Mouse (Mus musculus): Measurements from ENCODE around the gene Elf2. TPM values are rescaled to one million over a fixed set of nuclear protein-coding genes. Genes with fewer than 3 reads are reported as not detected.

The Elf2 gene
- total and polyA plus RNA-seq, 3 experiments = 31.2 to 41.2 (median 32.2) TPM

- Histone ChIP-seq H3K36me3 (replicated peaks in 1 of 2; ENCODE audit: control insufficient read depth in 1 of 2, insufficient read depth in 1 of 2, low read length in 1 of 2) (peaks cover 2 to 36% of the 10 kb centered on the region in 2 experiments), H3K27ac (ENCODE audit: insufficient read depth, low read depth) (no peak overlapping the region), H3K4me3 (replicated peaks in 1 of 3; ENCODE audit: low read depth in 2 of 3, low read length in 2 of 3, poor library complexity in 1 of 3) (no peak overlapping the region), H3K27me3 (replicated peaks) (no peaks in the 10 kb centered on the region), H3K4me2 (ENCODE audit: insufficient read depth, low read depth, poor library complexity, severe bottlenecking) (no peak overlapping the region), H3K79me2 (replicated peaks; ENCODE audit: control insufficient read depth, extremely low read depth, insufficient read depth, poor library complexity, severe bottlenecking) (peaks cover 6% of the 10 kb centered on the region; the same call in 1 of the 2 replicates), H3K4me1 (ENCODE audit: control insufficient read depth in 1 of 2, insufficient read depth in 2 of 2) (peaks cover 0 to 6% of the 10 kb centered on the region in 2 experiments; a peak in 2 of 4 replicates), H3K9ac (ENCODE audit: insufficient read depth, low read depth) (no peak overlapping the region), H3K9me3 (replicated peaks; ENCODE audit: low read length) (no peaks in the 10 kb centered on the region)
- dilution Hi-C loops (cut with MboI; ENCODE audit: extremely low pct_ligation_motif_present, extremely low pct_unique_long_range_greater_than_20kb, low sequenced_read_pairs) = no loop called here
- in situ Hi-C loops (cut with MboI; ENCODE audit: low pct_ligation_motif_present, low pct_unique_long_range_greater_than_20kb, low sequenced_read_pairs) = loop anchor here (10.0 kb wide), 2 partner anchors 45 to 125 kb away; no protein-coding TSS in a partner anchor
- DNase-seq (ENCODE audit: extremely low read depth) = no peak
- TF ChIP-seq IRF4 (IDR thresholded peaks at IDR 0.05; ENCODE audit: low read depth, low read length) = no peak
- TF ChIP-seq SIN3A (IDR thresholded peaks at IDR 0.05; ENCODE audit: low read length) = no peak
- no peak for TF ChIP-seq MAZ (IDR thresholded peaks at IDR 0.05; ENCODE audit: low read depth, low read length)
- no peak for TF ChIP-seq ZNF384 (IDR thresholded peaks at IDR 0.05; ENCODE audit: low read depth, low read length)
- TF ChIP-seq PAX5 (IDR thresholded peaks at IDR 0.05; ENCODE audit: low read length) = no peak
- no peak for TF ChIP-seq POLR2A (IDR thresholded peaks at IDR 0.05; ENCODE audit: low read depth, low read length)
- TF ChIP-seq RCOR1 (conservative IDR thresholded peaks at IDR 0.05; ENCODE audit: low read depth, low read length) = no peak
- TF ChIP-seq USF1 (IDR thresholded peaks at IDR 0.05; ENCODE audit: low read depth, low read length) = no peak
- no peak for TF ChIP-seq EP300 (IDR thresholded peaks at IDR 0.05; ENCODE audit: low read length)
- TF ChIP-seq MAFK (IDR thresholded peaks at IDR 0.05; ENCODE audit: insufficient replicate concordance, low read length) = no peak
- TF ChIP-seq RAD21 (IDR thresholded peaks at IDR 0.05; ENCODE audit: low read depth, low read length) = no peak
Measured at GRCm38 (mm10) chr3:51239541-51239940, 100.9 kb downstream of the Elf2 start.

GRCm38 (mm10) chr3:51238515-51238914 is 101.9 kb downstream of the Elf2 start:
- Histone ChIP-seq H3K4me2 (ENCODE audit: insufficient read depth, low read depth, poor library complexity, severe bottlenecking) (no peak overlapping the region), H3K79me2 (replicated peaks; ENCODE audit: control insufficient read depth, extremely low read depth, insufficient read depth, poor library complexity, severe bottlenecking) (peaks cover 6% of the 10 kb centered on the region), H3K4me3 (replicated peaks in 1 of 3; ENCODE audit: low read depth in 2 of 3, low read length in 2 of 3, poor library complexity in 1 of 3) (no peak overlapping the region), H3K36me3 (replicated peaks in 1 of 2; ENCODE audit: control insufficient read depth in 1 of 2, insufficient read depth in 1 of 2, low read length in 1 of 2) (peaks cover 2 to 42% of the 10 kb centered on the region in 2 experiments), H3K4me1 (ENCODE audit: control insufficient read depth in 1 of 2, insufficient read depth in 2 of 2) (peaks cover 0 to 10% of the 10 kb centered on the region in 2 experiments; a peak in 2 of 4 replicates), H3K9me3 (replicated peaks; ENCODE audit: low read length) (no peaks in the 10 kb centered on the region), H3K27ac (ENCODE audit: insufficient read depth, low read depth) (no peak overlapping the region), H3K9ac (ENCODE audit: insufficient read depth, low read depth) (no peak overlapping the region), H3K27me3 (replicated peaks) (no peaks in the 10 kb centered on the region)
- dilution Hi-C loops (cut with MboI; ENCODE audit: extremely low pct_ligation_motif_present, extremely low pct_unique_long_range_greater_than_20kb, low sequenced_read_pairs) (no loop called here), in situ Hi-C loops (cut with MboI; ENCODE audit: low pct_ligation_motif_present, low pct_unique_long_range_greater_than_20kb, low sequenced_read_pairs) (loop anchor here (10.0 kb wide), 2 partner anchors 46 to 126 kb away; no protein-coding TSS in a partner anchor)
- no peak for TF ChIP-seq EP300 (IDR thresholded peaks at IDR 0.05; ENCODE audit: low read length)
- no peak for TF ChIP-seq KAT2A (IDR thresholded peaks at IDR 0.05; ENCODE audit: insufficient replicate concordance, low read length)
- TF ChIP-seq BHLHE40 (IDR thresholded peaks at IDR 0.05; ENCODE audit: low read depth, low read length) = no peak
- no peak for TF ChIP-seq SIN3A (IDR thresholded peaks at IDR 0.05; ENCODE audit: low read length)
- no peak for TF ChIP-seq MEF2A (IDR thresholded peaks at IDR 0.05; ENCODE audit: borderline replicate concordance, low read depth, low read length)
- no peak for TF ChIP-seq MAZ (IDR thresholded peaks at IDR 0.05; ENCODE audit: low read depth, low read length)
- no peak for TF ChIP-seq ETS1 (conservative IDR thresholded peaks at IDR 0.05; ENCODE audit: low read depth, low read length)
- no peak for TF ChIP-seq ELF1 (IDR thresholded peaks at IDR 0.05; ENCODE audit: low read depth, low read length)
- TF ChIP-seq CHD1 (IDR thresholded peaks at IDR 0.05; ENCODE audit: low read depth, low read length) = no peak
- no peak for TF ChIP-seq NELFE (IDR thresholded peaks at IDR 0.05; ENCODE audit: low read depth, low read length)
- no peak for TF ChIP-seq CHD2 (IDR thresholded peaks at IDR 0.05; ENCODE audit: low read length)
- no peak for TF ChIP-seq SMC3 (IDR thresholded peaks at IDR 0.05; ENCODE audit: low read depth, low read length)
- no peak for TF ChIP-seq MYC (IDR thresholded peaks at IDR 0.05; ENCODE audit: low read depth, low read length)
- TF ChIP-seq NRF1 (IDR thresholded peaks at IDR 0.05; ENCODE audit: low read depth, low read length) = no peak
- no peak for DNase-seq (ENCODE audit: extremely low read depth)
